Mouse (Mus musculus): ENCODE measurements around the gene Rab11a.
A peak's percentile ranks its signal among the peaks of the same experiment; 100 is the strongest.

Gene Rab11a

GRCm38 (mm10) chr9:64737406-64738201 is at the start of gene Rab11a:
Gene Rab11a (minus strand): TSS chr9:64737758.
- DNase-seq (ENCODE audit: low spot score in 2 of 2): peak; percentile 95 to 98

GRCm38 (mm10) chr9:64786216-64786905 is 48.8 kb upstream of the Rab11a start:
- peak in 1 of 2 experiments; percentile 49 for DNase-seq (ENCODE audit: low spot score in 2 of 2)

DNA sequence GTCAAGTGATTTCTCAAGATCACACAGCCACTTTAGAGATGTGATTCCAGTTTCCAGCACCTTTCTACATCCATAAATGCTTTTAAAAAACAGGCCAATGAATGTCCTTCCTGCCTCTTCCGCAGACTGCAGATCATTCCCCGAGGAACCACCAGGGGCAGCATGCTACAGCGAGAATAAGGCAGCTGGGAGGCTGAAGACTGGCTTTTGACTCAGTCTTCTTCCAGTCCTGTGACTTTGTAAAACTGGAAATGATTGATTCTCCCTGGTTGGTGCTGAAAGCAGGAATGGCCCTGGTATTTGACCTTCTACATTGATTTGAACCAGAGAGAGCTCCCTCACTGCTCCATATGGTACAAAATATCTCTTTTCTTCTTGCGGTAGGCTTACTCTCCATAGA is 47.3 kb upstream of the Rab11a start:
- peak; percentile 85 to 93 for DNase-seq (ENCODE audit: low spot score in 2 of 2)

- DNase-seq (ENCODE audit: low spot score in 2 of 2): no peak
Observed at GRCm38 (mm10) chr9:64783511-64783910, 46.0 kb upstream of the Rab11a start.

DNA sequence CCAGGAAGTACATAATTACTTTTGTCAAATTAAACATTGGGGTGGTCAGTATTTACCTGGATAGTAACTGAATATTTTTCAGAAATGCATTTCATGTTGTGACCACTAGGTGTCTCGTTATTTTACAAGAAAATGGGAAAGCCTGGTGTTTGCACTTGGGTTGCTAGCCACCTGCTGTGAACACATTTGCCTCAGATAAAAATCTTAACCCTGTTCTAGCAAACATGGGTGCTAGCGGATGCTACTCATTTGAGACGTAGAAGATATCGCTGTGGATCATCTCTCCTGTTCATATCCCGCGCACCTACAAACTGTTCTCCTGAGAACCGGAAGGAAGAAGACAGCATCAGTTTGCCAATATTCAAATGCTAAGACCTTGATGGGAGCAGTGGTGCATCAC is 42.1 kb upstream of the Rab11a start:
- DNase-seq (ENCODE audit: low spot score in 2 of 2): no peak

GRCm38 (mm10) chr9:64778151-64778550 is 40.6 kb upstream of the Rab11a start:
- DNase-seq (ENCODE audit: low spot score in 2 of 2): no peak

GRCm38 (mm10) chr9:64777441-64777987 is 40.0 kb upstream of the Rab11a start:
- DNase-seq (ENCODE audit: low spot score in 2 of 2): no peak

DNA sequence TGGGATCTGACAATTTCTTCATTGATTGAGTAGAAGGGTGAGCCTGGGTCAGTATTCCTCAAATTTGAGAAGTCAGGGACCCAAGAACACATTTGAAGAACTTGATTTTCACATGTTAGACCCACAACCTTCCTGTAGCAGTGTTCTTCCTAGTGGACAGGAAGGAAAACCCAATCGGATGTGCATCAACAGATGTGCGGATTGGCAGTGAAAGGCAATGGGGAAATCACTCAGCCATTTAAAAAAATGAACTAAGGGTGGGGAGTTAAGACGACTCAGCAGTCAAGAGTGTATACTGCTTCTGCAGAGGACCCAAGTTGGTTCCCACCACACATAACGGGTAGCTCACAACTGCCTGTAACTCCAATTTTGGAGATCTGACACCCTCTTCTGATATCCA is 37.9 kb upstream of the Rab11a start:
- no peak for DNase-seq (ENCODE audit: low spot score in 2 of 2)

- DNase-seq (ENCODE audit: low spot score in 2 of 2): no peak
Observed at GRCm38 (mm10) chr9:64774883-64775282, 37.3 kb upstream of the Rab11a start.

DNA sequence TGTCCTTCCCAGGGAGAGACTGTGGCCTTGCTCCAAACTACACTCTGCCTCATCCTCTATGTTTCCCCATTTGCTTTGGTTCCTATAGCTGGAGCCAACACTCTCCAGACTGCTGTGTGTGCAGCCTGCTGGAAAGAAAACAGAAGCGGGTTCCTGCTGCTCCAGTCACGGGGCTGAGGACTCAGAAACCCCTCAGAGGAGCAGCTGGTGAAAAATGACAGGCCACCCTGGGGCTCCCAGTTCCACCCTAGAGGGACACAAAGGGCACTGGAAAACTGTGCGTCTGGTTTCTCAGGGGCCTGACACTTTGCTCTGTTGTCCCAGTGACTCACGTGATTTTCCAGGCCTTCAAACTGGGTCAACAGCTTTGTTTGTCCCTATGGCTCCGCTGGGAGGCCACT is 36.9 kb upstream of the Rab11a start:
- no peak for DNase-seq (ENCODE audit: low spot score in 2 of 2)

DNA sequence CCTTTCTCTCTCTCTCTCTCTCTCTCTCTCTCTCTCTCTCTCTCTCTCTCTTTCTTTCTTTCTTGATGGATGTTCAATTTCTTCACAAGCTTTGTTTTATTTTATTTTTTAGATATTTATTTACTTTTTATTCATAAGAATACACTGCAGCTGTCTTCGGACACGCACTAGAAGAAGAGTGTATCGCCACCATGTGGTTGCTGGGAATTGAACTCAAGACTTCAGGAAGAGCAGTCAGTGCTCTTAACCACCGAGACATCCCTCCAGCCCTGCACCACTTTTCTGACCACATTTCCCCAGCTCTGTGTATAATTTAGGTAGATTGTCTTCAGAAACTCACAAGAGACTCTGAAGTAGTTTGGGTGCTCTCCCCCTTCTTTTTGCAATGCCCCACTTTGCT is 36.4 kb upstream of the Rab11a start:
- DNase-seq (ENCODE audit: low spot score in 2 of 2): no peak

GRCm38 (mm10) chr9:64773254-64773653 is 35.7 kb upstream of the Rab11a start:
- peak in 1 of 2 experiments; percentile 38 for DNase-seq (ENCODE audit: low spot score in 2 of 2)

DNA sequence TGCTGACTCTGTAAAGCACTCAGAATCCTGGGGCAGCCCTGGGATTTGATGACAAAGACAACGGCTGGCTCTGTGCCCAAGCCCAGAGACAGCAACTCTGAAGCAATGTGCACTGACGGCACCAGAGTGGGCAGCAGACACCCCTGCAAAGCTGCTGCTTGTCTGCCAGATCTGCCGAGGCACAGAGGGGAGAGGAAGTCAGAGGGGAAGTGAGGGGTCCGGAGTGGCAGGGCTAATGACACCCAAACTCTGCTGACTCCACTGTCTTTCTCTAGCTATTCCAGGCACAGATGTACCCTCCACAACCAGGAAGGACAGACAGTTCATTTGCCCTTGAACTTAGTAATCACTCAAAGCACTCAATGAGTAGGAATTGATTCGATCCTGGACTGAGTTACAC is 33.7 kb upstream of the Rab11a start:
- DNase-seq (ENCODE audit: low spot score in 2 of 2): peak in 1 of 2 experiments; percentile 21

DNA sequence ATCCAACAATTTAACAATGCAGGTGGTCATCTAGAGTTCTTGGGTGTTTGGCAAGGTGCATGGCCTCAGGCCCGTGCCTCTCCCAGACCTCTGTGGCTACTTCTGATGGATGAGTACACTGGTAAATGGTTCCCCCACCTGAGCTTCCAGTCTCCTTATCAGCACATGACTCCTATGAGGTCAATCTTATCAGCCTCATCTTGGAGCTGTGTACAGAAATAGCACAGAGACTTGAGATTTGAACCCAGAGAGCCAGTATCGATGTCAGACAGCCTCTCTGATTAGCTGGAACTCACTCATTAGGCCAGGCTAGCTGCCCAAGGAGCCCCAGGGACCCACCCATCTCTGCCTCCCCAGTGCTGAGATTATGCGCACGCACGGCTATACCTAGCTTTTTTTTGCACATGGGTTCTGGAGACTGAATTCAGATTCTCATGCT is 32.9 kb upstream of the Rab11a start:
- DNase-seq (ENCODE audit: low spot score in 2 of 2): peak in 1 of 2 experiments; percentile 54

- peak in 1 of 2 experiments; percentile 47 for DNase-seq (ENCODE audit: low spot score in 2 of 2)
Observed at GRCm38 (mm10) chr9:64769911-64770310, 32.4 kb upstream of the Rab11a start.

GRCm38 (mm10) chr9:64769066-64769695 is 31.6 kb upstream of the Rab11a start:
- peak in 1 of 2 experiments; percentile 75 for DNase-seq (ENCODE audit: low spot score in 2 of 2)

DNA sequence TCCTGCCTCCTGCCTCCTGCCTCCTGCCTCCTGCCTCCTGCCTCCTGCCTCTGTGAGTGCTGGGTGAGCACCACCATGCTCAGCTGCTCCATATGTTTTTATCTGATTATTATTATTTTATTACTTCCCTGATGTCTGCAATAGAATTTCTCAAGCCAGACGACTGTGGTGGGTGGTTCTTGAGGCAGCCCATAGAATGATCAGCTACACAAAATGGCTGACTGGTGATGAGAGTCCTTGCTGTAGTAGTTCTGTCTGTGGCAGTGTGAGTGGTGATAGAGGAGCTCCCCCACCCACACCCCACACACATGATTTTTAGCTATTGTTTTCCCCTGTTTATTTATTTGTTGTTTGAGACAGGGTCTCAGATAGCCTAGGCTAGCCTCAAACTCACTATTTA is 30.2 kb upstream of the Rab11a start:
- no peak for DNase-seq (ENCODE audit: low spot score in 2 of 2)

GRCm38 (mm10) chr9:64766136-64766535 is 28.6 kb upstream of the Rab11a start:
- DNase-seq (ENCODE audit: low spot score in 2 of 2): no peak

DNA sequence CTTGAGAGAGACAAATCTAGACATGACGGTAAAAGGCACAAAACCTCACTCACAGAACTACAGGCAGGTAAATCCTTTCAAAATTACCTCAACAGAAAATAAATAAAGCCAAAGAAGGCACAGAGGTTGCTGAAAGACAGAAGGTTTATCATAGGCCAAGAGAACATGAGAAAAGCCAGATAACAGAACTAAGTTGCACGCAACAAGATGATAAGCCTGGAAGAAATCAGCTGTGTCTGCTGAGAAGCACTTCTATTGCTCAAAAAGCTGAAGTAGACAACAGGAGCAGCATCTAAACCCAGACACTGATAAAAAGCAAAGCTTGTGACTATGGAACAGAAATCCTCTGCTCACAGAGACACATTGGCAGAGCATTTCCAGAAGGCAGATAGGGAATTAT is 27.3 kb upstream of the Rab11a start:
- DNase-seq (ENCODE audit: low spot score in 2 of 2): no peak

DNA sequence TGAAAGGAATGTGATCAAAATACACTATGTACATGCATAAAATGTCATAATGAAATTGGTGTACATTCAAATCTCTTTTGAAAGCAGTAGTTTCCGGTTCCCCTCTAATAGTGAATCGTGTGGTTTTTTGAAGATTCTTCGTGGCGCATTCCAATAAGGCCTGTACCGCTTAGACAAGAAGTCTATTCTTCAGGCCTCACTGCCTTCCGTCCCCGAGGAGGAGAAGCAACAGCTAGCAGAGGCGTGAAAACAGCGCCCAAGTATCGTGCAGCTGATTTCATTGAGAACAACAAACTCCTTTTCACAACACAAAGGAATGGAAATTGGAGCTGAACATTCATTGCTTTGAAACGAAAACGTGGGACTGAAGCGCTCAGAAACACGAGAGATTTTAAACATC is 20.5 kb upstream of the Rab11a start:
- DNase-seq (ENCODE audit: low spot score in 2 of 2): no peak

GRCm38 (mm10) chr9:64752575-64752974 is 15.0 kb upstream of the Rab11a start:
- no peak for DNase-seq (ENCODE audit: low spot score in 2 of 2)

DNA sequence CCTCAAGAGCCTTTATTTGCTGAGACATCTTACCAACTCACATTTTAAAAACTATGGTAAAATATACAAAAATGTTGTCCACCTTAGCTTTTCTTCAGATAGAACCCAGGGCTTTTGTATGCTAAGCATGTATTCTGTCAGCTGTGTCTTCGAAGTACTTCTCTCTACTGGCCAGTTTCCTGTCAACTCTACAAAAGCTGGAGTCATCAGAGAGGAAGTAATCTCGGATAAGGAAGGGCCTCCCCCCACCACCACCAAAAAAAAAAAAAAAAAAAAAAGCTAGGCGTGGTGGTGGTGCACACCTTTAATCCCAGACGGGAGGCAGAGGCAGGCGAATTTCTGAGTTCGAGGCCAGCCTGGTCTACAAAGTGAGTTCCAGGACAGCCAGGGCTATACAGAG is 11.8 kb upstream of the Rab11a start:
- no peak for DNase-seq (ENCODE audit: low spot score in 2 of 2)

Measured in spleen, postnatal 4 days (tissue).